Mouse (Mus musculus) kidney, postnatal 36 days (tissue): ENCODE measurements around the gene Nif3l1.

Experiments
- DNase-seq, 2 experiments: peaks; one replicate each; pipeline ENCODE4 v3.0.0; 2021 to 2022; ENCODE audit warnings: mixed read lengths in 2 of 2

The Nif3l1 gene

DNA sequence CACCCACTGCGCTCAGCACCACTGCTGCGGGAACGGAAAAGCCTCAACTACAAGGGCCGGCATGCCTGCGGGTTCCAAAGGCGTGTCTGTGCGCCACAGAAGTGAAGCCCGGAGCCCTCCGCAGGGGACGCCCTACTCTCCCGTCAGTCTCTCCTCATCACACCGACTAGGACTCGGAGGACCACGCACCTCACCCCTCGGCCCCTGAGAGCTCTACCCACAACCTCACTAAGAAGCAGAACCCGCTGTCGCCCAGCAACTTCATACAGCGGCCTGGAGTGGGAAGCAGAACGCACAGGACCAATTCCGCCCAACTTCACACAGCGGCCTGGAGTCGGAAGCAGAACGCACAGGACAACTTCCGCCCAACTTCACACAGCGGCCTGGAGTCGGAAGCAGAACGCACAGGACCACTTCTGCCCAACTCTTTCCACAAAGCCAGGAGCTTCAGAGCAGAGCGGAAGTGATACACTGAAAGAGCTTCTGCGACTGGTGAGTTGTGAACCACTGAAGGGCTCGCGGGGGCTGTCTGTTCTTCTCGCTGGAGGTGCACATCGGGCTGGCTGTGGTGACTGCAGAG lies at the start of gene Nif3l1, which contains the start of gene Ppil3:
Gene Nif3l1 (plus strand): TSS at position 9 of the 580 bp plus-strand sequence.
Gene Ppil3 (minus strand): TSS at position 344 of the 580 bp plus-strand sequence.
- DNase-seq: peak; percentile 85 to 87

GRCm38 (mm10) chr1:58395341-58395740 lies 49.6 kb upstream of the Nif3l1 start:
- DNase-seq: no peak

DNA sequence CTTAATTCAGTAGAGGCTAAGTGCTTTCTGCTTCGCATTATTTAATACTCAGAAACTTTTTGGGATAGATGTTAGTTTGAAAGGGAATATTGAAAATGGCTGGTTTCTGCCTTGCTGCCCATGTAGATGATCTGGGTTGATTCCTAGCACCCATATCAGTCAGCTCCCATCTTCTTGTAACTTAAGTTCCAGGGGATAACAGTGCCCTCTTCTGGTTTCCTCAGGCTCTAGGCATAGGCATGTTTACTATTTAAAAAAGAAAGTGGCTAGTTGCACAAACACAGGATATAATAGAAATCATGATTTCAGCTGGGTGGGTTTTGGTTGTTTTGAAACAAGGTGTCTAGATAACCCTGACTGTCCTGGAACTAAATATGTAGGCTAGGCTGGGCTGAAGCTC lies 48.8 kb upstream of the Nif3l1 start:
- no peak for DNase-seq

DNA sequence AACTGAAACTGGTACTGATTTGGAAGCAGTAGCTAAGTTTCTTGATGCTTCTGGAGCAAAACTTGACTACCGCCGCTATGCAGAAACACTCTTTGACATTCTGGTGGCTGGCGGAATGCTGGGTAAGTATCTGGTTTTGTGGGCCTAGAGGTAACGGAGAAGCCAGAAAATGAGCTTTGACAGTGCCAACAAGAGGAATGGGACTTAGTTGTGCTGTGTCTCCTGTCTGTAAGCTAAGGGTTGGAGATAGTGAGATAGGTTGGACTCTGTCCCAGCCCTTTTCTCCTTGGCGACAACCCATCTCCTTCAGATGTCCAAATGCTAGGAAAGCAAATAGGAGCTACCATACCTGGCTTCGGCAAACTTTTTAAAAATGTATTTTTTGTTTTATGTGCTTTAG lies 47.2 kb upstream of the Nif3l1 start:
- DNase-seq: no peak

- DNase-seq: no peak
These were observed 43.6 kb upstream of the Nif3l1 start for GRCm38 (mm10) chr1:58401396-58401795.

DNA sequence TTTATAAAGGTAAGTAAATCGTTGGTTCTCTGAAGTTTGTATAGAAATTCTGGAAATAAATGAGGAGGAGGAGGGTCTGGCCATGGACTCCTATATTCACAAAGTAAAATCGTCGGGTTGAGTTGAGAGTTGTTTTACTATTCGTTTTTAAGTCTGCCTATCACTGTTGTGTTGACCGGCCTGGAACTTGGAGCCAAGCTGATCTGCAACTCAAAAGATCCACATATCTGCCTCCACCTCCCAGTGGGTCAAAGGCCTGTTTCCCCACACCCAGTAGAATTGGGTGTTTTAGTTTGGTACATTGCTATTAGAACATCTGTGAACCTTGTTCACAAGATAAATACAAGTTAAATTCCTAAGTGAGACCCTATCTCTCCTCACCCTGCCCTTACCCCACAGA lies 41.2 kb upstream of the Nif3l1 start:
- DNase-seq: no peak

- no peak for DNase-seq
These were observed 37.6 kb upstream of the Nif3l1 start for GRCm38 (mm10) chr1:58407321-58407720.

DNA sequence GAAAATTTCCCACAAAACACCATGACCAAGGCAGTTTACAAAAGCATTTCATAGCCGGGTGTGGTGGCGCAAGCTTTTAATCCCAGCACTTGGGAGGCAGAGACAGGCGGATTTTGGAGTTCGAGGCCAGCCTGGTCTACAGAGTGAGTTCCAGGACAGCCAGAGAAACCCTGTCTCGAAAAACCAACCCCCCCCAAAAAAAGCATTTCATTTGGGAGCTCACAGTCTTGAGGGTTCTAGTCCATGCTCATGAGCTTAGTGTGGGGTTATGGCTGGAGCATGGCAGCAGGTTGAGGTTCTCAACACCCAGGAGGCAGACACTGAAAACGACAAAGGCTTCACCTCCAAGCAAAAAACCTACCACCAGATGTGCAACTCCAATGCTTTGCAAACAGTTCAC lies 36.8 kb upstream of the Nif3l1 start:
- no peak for DNase-seq

DNA sequence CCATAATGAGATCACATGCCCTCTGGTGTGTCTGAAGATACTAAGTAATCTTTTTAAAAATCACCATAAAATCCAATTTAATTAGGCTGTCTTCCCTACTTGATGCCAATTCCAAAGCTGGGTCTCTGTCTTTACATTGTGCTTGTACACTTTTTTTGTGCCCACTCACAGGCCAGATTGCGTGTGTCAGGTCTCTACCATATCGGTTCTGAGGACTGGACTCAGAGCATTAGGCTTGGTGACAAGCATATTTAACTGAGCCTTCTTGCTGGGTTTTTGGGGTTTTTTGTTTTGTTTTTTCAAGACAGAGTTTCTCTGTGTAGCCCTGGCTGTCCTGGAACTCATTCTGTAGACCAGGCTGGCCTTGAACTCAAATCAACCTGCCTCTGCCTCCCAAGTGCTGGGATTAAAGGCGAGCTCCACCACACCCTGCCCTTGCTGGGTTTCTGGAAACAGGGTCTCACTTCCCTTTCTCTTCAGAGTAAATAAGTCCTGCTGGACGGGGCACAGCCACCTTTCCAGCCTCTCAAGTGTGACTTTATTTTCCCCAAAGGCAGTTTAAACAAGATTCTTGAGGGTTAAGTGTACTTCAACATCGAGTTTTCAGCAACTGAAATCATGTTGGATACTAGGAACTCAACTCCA lies 35.3 kb upstream of the Nif3l1 start:
- no peak for DNase-seq

DNA sequence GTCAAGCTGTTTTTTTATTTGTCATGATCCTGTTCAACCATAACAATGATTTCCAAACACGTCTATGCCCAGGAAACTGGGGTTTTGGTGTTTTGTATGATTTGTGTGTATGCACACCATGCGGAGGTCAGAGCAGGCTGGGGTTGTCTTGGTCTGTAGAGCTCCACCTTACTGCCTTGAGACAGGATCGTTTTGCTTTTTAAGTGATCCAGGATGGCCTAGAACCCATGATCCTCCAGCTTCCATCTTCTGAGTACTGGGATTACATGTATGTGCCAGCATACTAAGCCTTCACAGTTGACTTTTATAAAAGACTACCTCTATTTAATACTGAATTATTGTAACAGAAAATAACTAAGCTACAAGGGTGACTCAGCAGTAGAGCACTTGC lies 34.8 kb upstream of the Nif3l1 start:
- no peak for DNase-seq

- DNase-seq: no peak
These were observed 34.2 kb upstream of the Nif3l1 start for GRCm38 (mm10) chr1:58410776-58411175.

DNA sequence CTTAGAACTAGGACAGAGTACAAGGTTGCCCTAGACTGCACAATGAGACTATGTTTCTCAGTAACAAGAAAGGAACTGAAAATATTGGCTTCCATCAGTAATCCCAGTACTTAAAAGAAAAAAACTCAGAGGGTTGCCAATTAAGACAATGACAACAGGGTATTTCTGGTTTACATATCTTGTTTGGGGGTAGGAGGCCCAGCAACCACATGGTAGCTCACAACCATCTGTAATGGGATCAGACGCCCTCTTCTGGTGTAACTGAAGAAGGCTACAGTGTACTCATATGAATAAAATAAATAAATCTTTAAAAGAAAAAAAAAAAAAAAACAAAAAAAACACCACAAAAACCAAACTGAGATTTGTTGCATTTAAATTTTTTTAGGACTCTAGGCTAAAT lies 29.5 kb upstream of the Nif3l1 start:
- DNase-seq: no peak

DNA sequence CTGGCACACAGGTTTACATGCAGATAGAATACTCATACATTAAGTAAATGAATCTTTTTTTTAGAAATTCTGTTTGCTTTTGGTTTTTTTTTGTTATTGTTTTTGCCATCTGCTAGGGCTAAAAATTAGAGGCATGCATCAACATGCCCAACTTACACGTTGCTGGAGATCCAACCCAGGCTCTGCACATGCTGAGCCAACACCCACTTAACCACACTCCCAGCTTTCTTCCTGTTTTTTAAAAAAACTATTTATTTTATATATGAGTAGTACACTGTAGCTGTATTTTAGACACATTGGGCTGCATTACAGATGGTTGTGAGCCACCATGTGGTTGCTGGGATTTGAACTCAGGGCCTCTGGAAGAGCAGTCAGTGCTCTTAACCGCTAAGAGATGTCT lies 28.9 kb upstream of the Nif3l1 start:
- no peak for DNase-seq

DNA sequence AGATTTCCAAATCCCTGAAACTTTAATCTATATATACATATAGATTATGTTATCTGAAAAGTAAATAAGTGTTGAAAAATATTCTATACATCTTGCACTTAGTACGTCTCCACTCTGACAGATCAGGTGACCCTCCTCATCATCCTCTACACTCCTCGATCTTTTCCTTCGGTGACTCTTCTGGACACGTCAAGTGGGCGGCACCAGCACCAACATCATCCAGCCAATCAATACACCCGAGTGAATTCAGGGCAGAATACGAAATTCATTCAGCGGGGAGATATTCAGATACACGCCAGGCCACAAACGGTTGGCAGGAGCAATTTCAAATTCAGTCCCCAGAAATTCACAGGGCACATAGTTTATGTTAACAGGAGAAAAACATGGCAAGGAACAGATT lies 24.9 kb upstream of the Nif3l1 start:
- DNase-seq: no peak

DNA sequence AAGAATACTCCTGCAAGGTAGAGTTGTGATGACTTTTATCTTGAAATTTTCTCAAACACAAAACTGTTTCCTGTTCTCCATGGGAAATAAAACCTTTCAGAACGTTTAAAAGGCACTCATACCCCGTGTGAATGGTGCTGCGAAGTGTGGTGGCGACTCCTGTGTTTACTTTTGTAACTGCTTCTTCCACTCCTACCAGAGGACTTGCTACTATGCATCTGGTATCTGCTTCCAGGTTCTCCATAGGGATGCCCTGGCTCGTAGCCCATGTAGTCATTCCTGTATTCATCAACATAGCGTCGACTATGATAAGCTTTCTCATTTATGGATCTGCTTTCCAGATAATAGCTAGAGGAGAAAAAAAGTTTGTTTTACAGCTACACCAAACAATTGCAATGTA lies 24.0 kb upstream of the Nif3l1 start:
- DNase-seq: peak in 1 of 2 experiments; percentile 19

DNA sequence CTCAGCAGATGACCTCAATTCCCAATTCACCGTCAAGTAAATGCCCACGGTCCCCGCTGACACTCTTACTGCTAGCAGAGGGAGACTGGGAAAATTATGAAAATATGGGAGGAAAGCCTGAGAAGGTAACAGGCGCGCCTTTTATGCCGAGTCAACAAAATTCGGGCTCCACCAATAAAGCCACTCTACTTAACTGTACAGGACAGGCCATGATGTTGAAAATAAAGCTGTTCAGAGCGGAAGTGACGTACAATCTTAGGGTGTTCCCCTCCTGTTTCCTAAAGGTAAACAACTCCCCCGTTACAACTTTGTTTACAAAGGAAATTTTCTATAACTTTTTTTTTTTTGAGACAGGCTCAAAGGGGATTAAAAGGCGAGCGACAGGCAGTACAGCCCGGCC lies 22.1 kb upstream of the Nif3l1 start:
- peak; percentile 46 to 74 for DNase-seq

DNA sequence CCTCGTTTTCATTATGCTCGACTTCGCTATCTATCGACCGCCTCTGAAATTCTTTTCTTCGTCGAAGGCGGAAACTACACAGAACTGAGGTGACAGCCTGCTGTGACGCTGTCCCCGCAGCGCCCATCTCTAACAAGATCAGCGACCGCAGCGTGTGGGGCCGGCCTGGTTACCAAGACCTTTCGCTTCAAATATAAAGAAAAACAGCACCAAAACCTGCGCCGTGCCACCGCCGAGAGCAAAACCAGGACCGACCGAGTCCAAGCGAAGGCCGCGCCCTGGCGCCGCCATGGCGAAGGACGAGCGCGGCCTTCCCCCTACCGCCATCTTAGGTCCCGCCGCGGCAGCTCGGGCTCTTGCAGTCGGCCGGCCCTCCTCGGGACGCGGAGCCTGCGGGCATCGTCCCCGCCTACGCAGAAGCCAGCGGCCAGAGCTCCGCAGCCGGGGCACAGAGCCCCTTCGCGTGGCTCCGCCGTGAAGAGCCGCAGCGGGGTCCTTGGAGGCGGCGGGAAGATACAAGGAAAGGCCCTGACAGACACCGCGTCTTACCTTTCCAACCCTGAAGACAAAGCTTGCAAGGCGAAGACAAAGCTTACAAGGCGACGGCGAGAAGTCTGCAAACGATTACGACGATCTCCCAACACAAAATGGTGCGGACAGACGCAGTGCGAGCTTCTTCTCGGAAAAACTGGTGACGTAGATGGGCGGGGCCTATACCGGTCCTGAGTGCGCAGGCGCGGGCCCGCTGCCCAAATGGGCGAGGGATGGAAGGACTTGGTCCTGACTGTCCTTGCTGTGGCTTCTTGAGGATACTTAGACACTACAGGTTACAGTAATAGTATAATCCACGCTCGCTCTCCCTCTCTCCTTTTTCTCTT lies 21.3 kb upstream of the Nif3l1 start, which contains the start of gene Clk1:
Gene Clk1 (minus strand): TSS at position 696 of the 878 bp plus-strand sequence.
- peak; percentile 97 to 99 for DNase-seq

DNA sequence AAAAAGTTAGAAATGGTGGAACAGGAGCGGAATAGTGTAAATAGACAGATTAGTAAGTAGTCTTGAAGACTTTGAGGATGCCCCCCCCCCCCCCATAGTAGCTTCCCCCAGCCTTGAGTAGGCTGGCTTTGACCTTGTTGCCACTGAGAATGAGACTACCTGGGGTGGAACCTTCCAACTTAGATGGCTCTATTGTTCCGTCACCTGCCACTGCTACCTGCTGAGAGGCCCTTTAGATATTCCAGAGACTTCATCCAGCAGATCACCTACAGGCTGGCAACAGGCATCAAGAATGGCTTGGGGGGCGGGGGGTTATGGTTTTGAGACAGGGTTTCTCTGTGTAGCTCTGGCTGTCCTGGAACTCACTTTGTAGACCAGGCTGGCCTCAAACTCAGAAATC lies 20.4 kb upstream of the Nif3l1 start:
- DNase-seq: no peak

GRCm38 (mm10) chr1:58444691-58445090 lies 260 bp upstream of the Nif3l1 start:
- DNase-seq: no peak

DNA sequence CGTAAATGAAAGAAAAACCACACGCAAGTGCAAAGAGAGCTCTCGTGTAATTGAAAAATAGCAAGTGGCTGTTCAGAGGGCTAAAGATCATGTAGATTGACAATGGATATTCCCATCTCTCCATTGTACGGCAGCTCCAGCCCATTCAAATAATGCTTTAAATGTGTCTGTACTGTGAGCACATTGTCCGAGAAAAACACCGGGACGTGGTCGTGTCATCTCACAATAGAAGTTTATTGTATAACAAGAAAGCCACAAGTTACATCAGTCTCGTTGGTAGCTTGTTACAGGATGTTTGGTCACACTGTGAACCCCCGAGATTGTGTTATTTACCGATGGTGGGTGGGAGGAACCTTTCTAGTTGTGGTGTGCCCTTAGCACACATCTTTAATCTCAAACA lies 910 bp downstream of the Nif3l1 start:
- DNase-seq: no peak

DNA sequence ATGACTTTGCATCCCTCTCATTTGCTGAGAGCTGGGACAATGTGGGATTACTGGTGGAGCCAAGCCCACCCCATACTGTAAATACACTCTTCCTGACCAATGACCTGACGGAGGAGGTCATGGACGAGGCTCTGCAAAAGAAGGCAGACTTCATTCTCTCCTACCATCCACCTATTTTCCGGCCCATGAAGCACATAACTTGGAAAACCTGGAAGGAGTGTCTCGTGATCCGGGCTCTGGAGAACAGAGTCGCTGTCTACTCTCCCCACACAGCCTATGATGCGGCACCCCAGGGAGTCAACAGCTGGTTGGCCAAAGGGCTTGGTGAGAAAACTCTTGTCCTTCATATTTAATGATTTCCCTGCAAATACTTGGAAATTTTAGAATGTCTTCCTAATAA lies 2.8 kb downstream of the Nif3l1 start:
- peak; percentile 43 to 54 for DNase-seq

- DNase-seq: no peak
These were observed 3.4 kb downstream of the Nif3l1 start for GRCm38 (mm10) chr1:58448396-58448795.

GRCm38 (mm10) chr1:58454316-58454715 lies 9.4 kb downstream of the Nif3l1 start:
- no peak for DNase-seq

DNA sequence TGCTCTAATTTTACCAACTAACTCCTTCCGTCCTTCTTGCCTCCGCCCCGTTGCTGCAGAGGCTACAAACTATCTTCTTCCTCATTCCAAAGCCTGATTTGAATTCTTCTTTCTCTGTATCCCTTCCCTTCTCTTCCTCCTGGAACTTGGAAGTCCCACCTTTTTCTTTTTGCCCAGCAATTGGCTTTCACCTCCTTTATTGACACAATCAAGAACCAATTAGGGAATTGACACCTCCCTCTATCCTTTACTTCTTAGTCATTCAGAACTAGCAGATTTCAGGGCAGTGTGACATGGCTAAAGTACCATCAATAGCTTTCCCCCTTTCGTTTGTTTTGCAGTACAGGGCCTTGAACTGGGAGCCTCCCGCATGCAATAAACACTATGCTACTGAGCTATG lies 13.2 kb downstream of the Nif3l1 start:
- no peak for DNase-seq
